Mouse (Mus musculus): ENCODE data around the gene Hp1bp3. TPM values are rescaled to one million over a fixed set of nuclear protein-coding genes. Genes with fewer than 3 reads are reported as not detected.

Gene Hp1bp3
- polyA plus RNA-seq, 1 experiment from 2014 or later: 164 TPM

- ATAC-seq (ENCODE audit: insufficient number of reproducible peaks, low FRiP score, low TSS enrichment, low read depth): no peak
- no peaks in the 10 kb centered on the region for H3K9me3 ChIP-seq
- H3K27me3 ChIP-seq: no peaks in the 10 kb centered on the region
- no peak overlapping the region for H3K27ac ChIP-seq
- no peak overlapping the region for H3K4me2 ChIP-seq
- WGBS: 77% methylated on average over 3 of the region's 3 CpGs
- H3K4me3 ChIP-seq: no peak overlapping the region
- H3K36me3 ChIP-seq: peaks cover 90% of the 10 kb centered on the region
- H3K4me1 ChIP-seq: no peaks in the 10 kb centered on the region
- no peak overlapping the region for H3K9ac ChIP-seq
Observed at GRCm38 (mm10) chr4:138200769-138201168, 15.3 kb upstream of the Hp1bp3 start.

DNA sequence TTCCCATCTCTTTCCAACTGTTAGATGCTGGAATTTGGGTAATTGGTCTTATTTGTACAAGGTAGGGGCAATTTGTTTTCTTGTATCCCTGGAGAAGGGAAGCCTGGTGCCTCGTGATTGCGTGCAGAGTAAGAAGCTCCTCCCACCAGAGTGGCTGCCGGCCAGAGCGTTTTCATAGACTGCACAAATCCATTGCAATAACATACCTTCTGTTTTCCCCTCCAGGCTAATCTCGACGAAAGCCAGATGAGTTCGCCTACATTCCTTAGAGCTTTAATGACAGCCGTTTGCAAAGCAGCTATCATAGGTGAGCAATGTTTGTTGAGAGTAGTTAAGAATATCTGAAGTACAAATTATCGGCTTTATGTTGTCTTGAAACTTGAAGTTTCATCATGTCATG lies 14.4 kb upstream of the Hp1bp3 start:
- no peak overlapping the region for H3K4me2 ChIP-seq
- H3K9ac ChIP-seq: no peak overlapping the region
- no peak for ATAC-seq (ENCODE audit: insufficient number of reproducible peaks, low FRiP score, low TSS enrichment, low read depth)
- no peaks in the 10 kb centered on the region for H3K9me3 ChIP-seq
- H3K27me3 ChIP-seq: no peaks in the 10 kb centered on the region
- H3K4me1 ChIP-seq: no peaks in the 10 kb centered on the region
- no peak overlapping the region for H3K27ac ChIP-seq
- 41% methylated on average over 9 of the region's 9 CpGs for WGBS
- no peak overlapping the region for H3K4me3 ChIP-seq
- peaks cover 88% of the 10 kb centered on the region for H3K36me3 ChIP-seq

DNA sequence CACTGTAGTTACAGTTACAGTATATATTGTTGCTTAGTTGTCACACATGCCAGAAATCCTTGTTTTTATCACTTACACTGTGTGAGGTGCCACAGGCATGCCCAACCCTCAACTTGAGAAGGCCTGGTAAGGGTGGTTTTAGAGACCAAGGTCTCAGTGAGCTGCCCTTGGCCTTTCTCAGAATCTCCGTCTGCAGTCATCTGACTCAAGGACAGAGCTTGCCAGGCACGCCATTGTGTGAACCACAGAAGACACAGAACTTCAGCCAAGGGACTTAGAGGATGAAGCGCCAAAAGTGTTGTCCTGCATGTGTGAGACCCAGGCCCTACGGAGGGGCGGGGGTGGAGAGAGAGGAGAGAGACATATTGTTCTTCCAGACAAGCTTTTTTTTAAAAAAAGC lies 6.0 kb upstream of the Hp1bp3 start:
- H3K4me3 ChIP-seq: no peak overlapping the region
- WGBS: 92% methylated on average over 5 of the region's 5 CpGs
- peaks cover 42% of the 10 kb centered on the region for H3K36me3 ChIP-seq
- no peak overlapping the region for H3K9ac ChIP-seq
- H3K27ac ChIP-seq: no peak overlapping the region
- H3K27me3 ChIP-seq: no peaks in the 10 kb centered on the region
- H3K9me3 ChIP-seq: no peaks in the 10 kb centered on the region
- H3K4me1 ChIP-seq: no peaks in the 10 kb centered on the region
- no peak for ATAC-seq (ENCODE audit: insufficient number of reproducible peaks, low FRiP score, low TSS enrichment, low read depth)
- H3K4me2 ChIP-seq: no peak overlapping the region

DNA sequence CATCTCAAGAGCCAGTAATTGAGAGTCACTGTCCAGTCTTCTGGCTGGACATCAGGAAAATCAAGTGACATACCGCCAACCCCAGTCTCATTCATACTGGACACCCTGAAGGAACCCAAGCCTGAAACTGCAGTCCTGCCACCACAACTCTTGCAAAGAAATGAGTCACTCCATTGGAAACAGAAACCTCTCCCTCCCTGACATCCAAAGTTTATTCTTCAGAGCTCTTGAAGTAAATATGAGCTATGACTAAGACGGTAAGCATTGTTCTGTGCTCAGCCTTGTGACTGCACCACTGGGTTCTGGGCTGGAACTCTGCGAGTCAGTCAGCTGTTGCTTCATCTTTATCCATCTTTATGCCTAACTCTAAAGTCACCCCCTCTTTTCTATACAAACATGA lies 2.2 kb upstream of the Hp1bp3 start:
- WGBS: 83% methylated on average over 3 of the region's 3 CpGs
- H3K9me3 ChIP-seq: no peaks in the 10 kb centered on the region
- H3K27ac ChIP-seq: no peak overlapping the region
- no peak for ATAC-seq (ENCODE audit: insufficient number of reproducible peaks, low FRiP score, low TSS enrichment, low read depth)
- H3K4me2 ChIP-seq: no peak overlapping the region
- H3K4me1 ChIP-seq: peaks cover 17% of the 10 kb centered on the region
- no peak overlapping the region for H3K4me3 ChIP-seq
- H3K27me3 ChIP-seq: no peaks in the 10 kb centered on the region
- peaks cover 14% of the 10 kb centered on the region for H3K36me3 ChIP-seq
- H3K9ac ChIP-seq: no peak overlapping the region

DNA sequence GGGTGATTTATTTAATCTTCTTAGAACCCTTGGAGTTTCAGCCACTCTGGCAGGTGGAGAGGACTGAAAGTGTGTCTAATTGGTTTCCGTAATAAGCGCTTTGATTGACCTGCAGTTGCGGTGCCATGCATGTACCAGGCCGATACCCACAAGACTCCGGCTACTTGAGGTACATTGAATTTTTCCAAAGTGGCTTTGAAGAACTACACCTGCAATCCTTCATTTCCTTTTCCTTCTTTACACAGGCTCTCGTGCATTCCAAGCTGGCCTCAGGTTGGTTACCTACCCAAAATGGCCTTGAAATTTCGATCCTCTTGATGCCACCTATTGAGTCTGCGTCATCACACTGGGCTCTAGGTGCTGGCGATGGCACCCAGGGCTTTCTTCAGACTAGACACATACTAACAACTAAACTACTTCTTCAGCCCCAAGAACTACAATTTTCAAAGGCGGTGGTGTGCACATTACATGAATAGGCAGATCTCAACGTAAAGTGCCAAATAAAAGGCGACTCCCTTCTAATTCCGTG lies 361 bp upstream of the Hp1bp3 start:
- Histone ChIP-seq H3K36me3 (peaks cover 3% of the 10 kb centered on the region; the same call in 1 of the 2 replicates), H3K4me3 (peak overlapping the region; percentile 85), H3K4me1 (peaks cover 25% of the 10 kb centered on the region), H3K27ac (peak overlapping the region; percentile 99), H3K9me3 (no peaks in the 10 kb centered on the region), H3K9ac (peak overlapping the region; percentile 96), H3K4me2 (peak overlapping the region; percentile 55), H3K27me3 (no peaks in the 10 kb centered on the region)
- no peak for ATAC-seq (ENCODE audit: insufficient number of reproducible peaks, low FRiP score, low TSS enrichment, low read depth)
- 44% methylated on average over 13 of the region's 13 CpGs for WGBS

DNA sequence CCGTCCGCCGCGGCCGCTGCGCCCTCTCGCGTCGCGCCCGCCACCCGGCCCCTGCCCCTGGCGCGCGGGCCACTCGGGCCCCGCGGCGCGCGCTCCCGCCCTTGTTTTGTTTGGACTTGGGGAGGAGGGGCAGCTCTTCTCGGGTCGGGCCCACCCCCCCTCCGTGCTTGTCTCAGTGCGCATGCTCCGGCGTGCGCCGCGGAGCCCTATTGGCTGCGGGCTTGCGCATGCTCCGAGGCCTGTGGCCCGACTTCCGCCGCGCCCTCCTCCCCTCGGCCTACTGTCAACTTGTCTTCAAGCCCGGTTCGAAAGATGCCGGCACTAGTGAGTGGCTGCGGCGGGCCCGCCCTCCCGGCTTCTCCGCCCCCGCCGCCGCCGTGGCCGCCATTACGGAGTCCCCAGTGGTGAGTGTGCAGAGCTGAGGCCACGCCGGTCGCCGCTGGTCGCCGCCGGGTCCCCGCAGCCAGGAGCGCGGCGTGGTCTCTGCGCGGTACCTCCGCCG lies 846 bp downstream of the Hp1bp3 start:
- Histone ChIP-seq H3K4me1 (peaks cover 26% of the 10 kb centered on the region), H3K27ac (peak overlapping the region; percentile 99), H3K36me3 (peaks cover 4% of the 10 kb centered on the region), H3K9ac (peak overlapping the region; percentile 98), H3K4me3 (peak overlapping the region; percentile 85), H3K9me3 (no peaks in the 10 kb centered on the region), H3K4me2 (peak overlapping the region; percentile 58), H3K27me3 (no peaks in the 10 kb centered on the region)
- ATAC-seq (ENCODE audit: insufficient number of reproducible peaks, low FRiP score, low TSS enrichment, low read depth): peak; percentile 97
- under 1% methylated on average over 50 of the region's 68 CpGs for WGBS

GRCm38 (mm10) chr4:138217441-138217840 lies 1.3 kb downstream of the Hp1bp3 start:
- Histone ChIP-seq H3K9me3 (no peaks in the 10 kb centered on the region), H3K4me3 (peak overlapping the region; percentile 85)
- ATAC-seq (ENCODE audit: insufficient number of reproducible peaks, low FRiP score, low TSS enrichment, low read depth): no peak

GRCm38 (mm10) chr4:138217951-138218685 lies 2.0 kb downstream of the Hp1bp3 start:
- H3K9me3 ChIP-seq: no peaks in the 10 kb centered on the region
- ATAC-seq (ENCODE audit: insufficient number of reproducible peaks, low FRiP score, low TSS enrichment, low read depth): no peak
- H3K4me1 ChIP-seq: peaks cover 26% of the 10 kb centered on the region
- no peaks in the 10 kb centered on the region for H3K27me3 ChIP-seq
- peaks cover 16% of the 10 kb centered on the region for H3K36me3 ChIP-seq
- H3K4me2 ChIP-seq: peak overlapping the region; percentile 58
- peak overlapping the region; percentile 98 for H3K9ac ChIP-seq
- WGBS: 75% methylated on average over 11 of the region's 11 CpGs
- H3K27ac ChIP-seq: no peak overlapping the region
- H3K4me3 ChIP-seq: peak overlapping the region; percentile 85

More at GRCm38 (mm10) chr4:138217441-138217840, 1.3 kb downstream of the Hp1bp3 start:
- Histone ChIP-seq H3K9ac (peak overlapping the region; percentile 98), H3K36me3 (peaks cover 9% of the 10 kb centered on the region), H3K27me3 (no peaks in the 10 kb centered on the region), H3K27ac (peak overlapping the region; percentile 86), H3K4me1 (peaks cover 26% of the 10 kb centered on the region), H3K4me2 (peak overlapping the region; percentile 58)
- WGBS: under 1% methylated on average over 35 of the region's 36 CpGs

DNA sequence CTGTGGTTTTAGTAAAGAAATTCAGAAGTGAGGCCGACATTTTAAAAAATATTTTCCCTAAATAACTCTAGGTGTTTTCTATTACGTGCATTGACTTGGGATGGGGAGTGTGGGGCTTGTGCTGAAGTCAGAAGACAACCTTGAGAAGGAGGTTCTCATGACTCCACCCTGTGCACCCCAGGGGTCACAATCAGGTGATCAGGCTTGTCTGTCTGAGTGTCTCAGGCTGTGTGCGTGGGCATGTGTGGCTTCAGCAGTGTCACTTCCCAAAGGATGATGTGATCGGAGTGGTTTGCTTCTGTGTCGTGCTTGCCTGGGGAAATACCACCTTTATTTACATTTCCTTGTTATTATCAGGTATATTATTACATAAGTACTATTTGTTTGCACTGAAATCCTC lies 3.2 kb downstream of the Hp1bp3 start:
- Histone ChIP-seq H3K27me3 (no peaks in the 10 kb centered on the region), H3K4me3 (no peak overlapping the region), H3K4me2 (no peak overlapping the region), H3K36me3 (peaks cover 28% of the 10 kb centered on the region), H3K9me3 (no peaks in the 10 kb centered on the region), H3K27ac (no peak overlapping the region), H3K9ac (no peak overlapping the region), H3K4me1 (peaks cover 26% of the 10 kb centered on the region)
- no peak for ATAC-seq (ENCODE audit: insufficient number of reproducible peaks, low FRiP score, low TSS enrichment, low read depth)
- WGBS: 89% methylated on average over 5 of the region's 5 CpGs

DNA sequence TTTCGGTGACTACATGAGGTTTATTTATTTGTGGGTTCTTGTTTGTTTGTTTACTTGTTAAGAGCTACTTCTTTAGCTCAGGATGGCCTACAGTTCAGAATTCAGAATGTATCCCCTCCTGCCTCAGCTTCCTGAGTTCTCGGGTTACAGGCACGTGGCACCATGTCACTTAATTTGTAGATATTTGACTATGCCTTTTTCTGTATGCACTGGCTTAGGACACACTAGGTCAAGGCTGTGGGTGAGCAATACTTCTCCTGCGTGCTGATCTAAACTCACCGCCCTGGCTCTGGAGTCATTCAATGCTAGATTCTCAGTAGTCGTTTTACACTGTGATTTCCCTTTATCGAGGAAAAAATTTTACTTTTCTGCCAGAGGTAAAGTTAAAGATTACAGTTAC lies 4.7 kb downstream of the Hp1bp3 start:
- ATAC-seq (ENCODE audit: insufficient number of reproducible peaks, low FRiP score, low TSS enrichment, low read depth): no peak
- Histone ChIP-seq H3K4me3 (no peak overlapping the region), H3K27me3 (no peaks in the 10 kb centered on the region), H3K9me3 (no peaks in the 10 kb centered on the region), H3K36me3 (peaks cover 37% of the 10 kb centered on the region), H3K9ac (no peak overlapping the region), H3K4me1 (peaks cover 22% of the 10 kb centered on the region), H3K27ac (no peak overlapping the region), H3K4me2 (no peak overlapping the region)
- WGBS: 78% methylated on average over 7 of the region's 7 CpGs

DNA sequence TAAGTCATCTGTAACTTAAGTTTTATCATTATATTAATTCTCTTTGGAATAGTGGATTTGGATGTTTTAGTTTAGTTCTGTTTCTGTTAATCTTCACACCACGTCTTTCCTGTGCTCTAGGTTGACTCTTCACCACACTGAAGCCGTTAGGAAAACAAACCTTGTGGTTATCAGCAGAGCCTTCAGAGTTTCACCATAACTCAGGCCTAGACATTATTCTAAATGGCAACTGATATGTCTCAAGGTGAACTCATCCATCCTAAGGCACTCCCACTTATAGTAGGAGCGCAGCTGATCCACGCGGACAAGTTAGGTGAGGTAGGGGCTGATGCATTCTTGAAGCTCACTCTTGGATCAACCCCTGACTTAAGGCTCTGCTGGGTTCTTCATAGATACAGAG lies 5.3 kb downstream of the Hp1bp3 start:
- Histone ChIP-seq H3K4me2 (no peak overlapping the region), H3K9me3 (no peaks in the 10 kb centered on the region), H3K27ac (no peak overlapping the region), H3K9ac (no peak overlapping the region), H3K4me3 (no peak overlapping the region), H3K4me1 (peaks cover 20% of the 10 kb centered on the region), H3K27me3 (no peaks in the 10 kb centered on the region), H3K36me3 (peaks cover 44% of the 10 kb centered on the region)
- WGBS: 88% methylated on average over 5 of the region's 5 CpGs
- ATAC-seq (ENCODE audit: insufficient number of reproducible peaks, low FRiP score, low TSS enrichment, low read depth): no peak

DNA sequence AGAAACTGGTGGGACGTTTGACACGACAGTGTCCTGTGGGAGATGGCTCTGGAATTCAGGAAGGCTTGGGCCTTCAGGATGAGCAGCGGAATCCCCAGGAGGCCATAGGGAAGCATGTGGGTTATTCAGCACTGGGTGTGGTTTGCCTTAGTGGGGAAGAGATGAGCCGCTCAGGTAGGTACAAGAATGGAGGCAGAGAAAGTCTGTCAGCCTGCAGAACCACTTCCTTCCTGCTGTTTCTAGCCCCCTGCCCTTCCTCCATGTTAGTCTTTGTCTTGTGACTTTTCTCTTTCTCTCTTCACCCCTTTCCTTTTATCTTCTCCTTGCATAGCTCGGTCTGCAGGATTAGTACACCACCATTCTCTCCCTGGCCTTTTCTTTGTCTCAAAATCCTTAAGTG lies 6.3 kb downstream of the Hp1bp3 start:
- Histone ChIP-seq H3K27ac (no peak overlapping the region), H3K4me2 (no peak overlapping the region), H3K36me3 (peaks cover 52% of the 10 kb centered on the region), H3K9ac (no peak overlapping the region), H3K4me1 (peaks cover 20% of the 10 kb centered on the region), H3K27me3 (no peaks in the 10 kb centered on the region), H3K4me3 (no peak overlapping the region), H3K9me3 (no peaks in the 10 kb centered on the region)
- 79% methylated on average over 5 of the region's 5 CpGs for WGBS
- ATAC-seq (ENCODE audit: insufficient number of reproducible peaks, low FRiP score, low TSS enrichment, low read depth): no peak
